Mouse (Mus musculus): ENCODE measurements around the gene Pspc1. TPM values are rescaled to one million over a fixed set of nuclear protein-coding genes. Genes with fewer than 3 reads are reported as not detected.

Pspc1 gene
- total RNA-seq, 4 experiments from 2014 or later, result 21.5 to 40.4 (median 28.4) TPM

DNA sequence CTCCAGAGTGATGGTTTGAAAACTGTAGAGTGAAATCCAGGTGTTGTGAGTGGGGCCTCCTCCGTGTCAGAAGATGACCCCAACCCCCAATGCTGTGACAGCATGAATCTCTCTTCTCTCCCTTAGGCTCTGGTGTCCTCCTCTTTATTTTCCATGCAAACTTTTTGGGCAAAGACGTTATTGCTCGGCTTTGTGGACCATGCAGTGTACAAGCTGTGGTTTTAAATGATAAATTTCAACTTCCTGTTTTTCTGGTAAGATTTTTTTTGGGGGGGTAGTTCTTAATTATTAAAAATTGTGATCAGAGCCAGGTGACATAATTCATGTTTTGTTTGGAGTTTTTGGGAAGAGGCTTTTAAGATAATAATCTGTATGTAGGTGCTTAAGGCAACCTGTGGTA, 82.6 kb downstream of the Pspc1 start:
- DNase-seq, result no peak

DNA sequence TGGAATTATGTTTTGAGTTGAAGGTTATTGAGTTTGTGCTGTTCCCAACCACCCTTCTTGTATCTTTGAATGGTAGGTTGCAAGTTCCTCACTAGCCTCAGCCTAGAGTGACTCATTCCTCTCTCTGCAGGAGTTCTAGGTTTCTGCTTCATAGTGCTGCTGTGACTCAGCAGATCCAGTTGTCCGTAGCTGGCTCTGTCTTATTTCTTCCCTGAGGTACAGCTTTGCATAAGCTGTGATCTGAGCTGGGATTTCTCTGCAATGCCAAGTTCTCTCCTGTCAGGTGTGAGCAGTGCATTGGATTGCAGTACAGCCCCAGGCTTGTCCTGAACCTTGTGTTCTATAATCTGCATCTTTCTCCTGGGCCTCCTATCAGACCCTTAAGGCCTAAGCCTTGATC, 88.3 kb downstream of the Pspc1 start:
- no peak for DNase-seq

DNA sequence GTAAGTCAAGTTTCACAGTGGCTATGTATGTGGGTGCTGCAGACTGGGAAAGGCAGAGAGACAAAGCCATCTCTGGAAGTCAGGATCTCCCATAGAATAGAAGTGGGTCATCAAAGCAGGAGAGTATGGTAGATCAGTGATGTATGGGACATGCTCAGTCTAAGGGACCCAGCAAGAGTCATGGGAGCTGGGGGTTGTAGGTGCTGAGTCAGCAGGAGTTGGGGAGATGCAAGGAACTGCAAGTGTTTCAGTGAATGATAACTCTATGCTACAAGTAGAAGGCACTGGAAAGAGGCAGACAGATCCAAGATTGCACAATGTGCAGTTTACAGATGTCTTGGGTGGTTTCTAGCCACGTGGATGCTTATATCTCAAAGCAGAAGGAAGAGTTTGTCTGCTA, 89.0 kb downstream of the Pspc1 start:
- no peak for DNase-seq

DNA sequence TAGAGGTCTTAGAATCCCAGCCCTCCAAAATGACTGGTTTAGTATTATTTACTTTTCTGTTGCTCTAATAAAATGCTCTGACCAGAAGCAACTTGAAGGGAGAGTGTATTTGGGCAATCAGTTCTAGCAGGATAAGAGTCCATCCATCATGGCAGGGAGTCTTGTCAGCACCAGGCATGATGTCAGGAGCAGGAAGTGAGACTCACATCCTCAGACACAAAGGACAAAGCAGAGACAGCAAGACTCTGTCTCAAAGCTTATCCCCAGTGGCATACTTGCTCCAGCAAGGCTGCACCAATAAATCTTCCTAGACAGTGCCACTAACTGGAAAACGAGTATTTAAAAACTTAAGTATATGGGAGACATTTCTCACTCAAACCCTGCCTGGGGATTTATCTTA, 92.7 kb downstream of the Pspc1 start:
- no peak for DNase-seq

Other genes starting within 250 kb of the Pspc1 start
- gene Cenpj, start 202.9 kb downstream of the Pspc1 start, total RNA-seq (2022), result 10 to 100 TPM in 3 of 4 experiments, 1 to 10 TPM in 1; 8.0 to 14.9 (median 11.5) TPM
- gene Parp4, start 202.7 kb downstream of the Pspc1 start, total RNA-seq (2022), result 10 to 100 TPM; 44.6 to 51.9 (median 48.5) TPM
- 10 to 100 TPM; 24.7 to 44.6 (median 35.9) TPM for gene Mphosph8, start 110.1 kb downstream of the Pspc1 start, total RNA-seq (2022)
- 10 to 100 TPM; 30.8 to 48.2 (median 40.5) TPM for gene Zmym5, start 33.4 kb upstream of the Pspc1 start, total RNA-seq (2022)
- 10 to 100 TPM; 50.4 to 84.7 (median 63.2) TPM for gene Zmym2, start 108.3 kb upstream of the Pspc1 start, total RNA-seq (2022)